Mouse (Mus musculus): ENCODE data around the gene Add2. TPM values are rescaled to one million over a fixed set of nuclear protein-coding genes. Genes with fewer than 3 reads are reported as not detected.
A peak's percentile ranks its signal among the peaks of the same experiment; 100 is the strongest.

Add2 gene
- polyA plus RNA-seq, 1 experiment: 0.46 TPM

DNA sequence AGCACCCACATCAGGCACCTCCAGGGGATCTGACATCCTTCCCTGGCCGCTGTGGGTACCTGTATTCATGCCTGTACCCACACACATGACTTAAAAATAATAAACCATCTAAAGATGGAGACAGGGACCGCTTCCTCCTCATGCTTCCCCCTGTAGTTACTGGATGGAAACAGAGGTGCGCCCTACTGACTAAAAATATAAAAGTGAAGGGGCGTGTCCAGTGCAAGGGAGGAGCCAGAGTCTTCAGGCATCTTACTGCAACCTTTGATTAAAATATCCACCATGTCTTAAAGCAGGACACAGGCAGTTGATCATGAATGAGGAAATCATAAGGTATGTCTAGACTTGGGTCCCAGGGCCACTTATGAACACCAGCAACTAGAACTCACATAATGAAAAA, 97.3 kb downstream of the Add2 start:
- Histone ChIP-seq H3K9me3 (no peaks in the 10 kb centered on the region), H3K4me3 (replicated peaks) (no peak overlapping the region), H3K4me1 (peaks cover 31% of the 10 kb centered on the region), H3K36me3 (replicated peaks; ENCODE audit: low read length) (no peaks in the 10 kb centered on the region), H3K27me3 (replicated peaks) (peaks cover 58% of the 10 kb centered on the region)
- no peak for TF ChIP-seq GATA1 (IDR thresholded peaks at IDR 0.05; ENCODE audit: borderline replicate concordance, low read length)
- no peak for TF ChIP-seq FLI1 (IDR thresholded peaks at IDR 0.05; ENCODE audit: low read length)

DNA sequence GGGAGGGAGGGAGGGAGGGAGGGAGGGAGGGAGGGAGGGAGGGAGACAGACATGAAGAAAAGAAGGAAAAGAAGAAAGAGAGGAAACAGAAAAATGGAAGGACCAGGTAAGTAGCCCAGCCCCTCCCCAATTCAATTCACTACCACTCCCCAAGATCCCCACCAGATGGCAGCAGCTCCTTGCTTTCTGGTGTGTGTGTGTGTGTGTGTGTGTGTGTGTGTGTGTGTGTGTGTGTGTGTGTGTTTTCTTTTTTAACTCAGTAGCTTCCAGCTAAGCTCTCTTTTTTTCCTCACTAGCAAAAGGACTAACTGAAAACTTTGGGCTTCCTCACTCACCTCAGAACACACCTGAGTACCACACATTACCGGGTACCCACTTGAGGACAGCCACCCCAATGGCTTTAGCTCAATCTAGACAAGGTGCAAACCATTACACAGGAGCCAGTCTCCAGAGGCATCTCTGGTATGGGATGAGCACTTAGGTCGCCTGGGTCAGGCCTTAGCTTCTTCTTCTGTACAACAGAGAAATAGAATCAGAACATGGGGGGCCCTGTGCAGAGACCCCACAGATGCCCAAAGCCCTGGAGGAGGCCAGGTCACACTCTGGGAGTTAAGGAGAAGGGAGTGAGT, 98.6 kb downstream of the Add2 start:
- H3K27me3 ChIP-seq (replicated peaks): peaks cover 47% of the 10 kb centered on the region
- TF ChIP-seq GATA1 (IDR thresholded peaks at IDR 0.05; ENCODE audit: borderline replicate concordance, low read length) (no peak), FLI1 (IDR thresholded peaks at IDR 0.05; ENCODE audit: low read length) (no peak)
- H3K4me1 ChIP-seq: peaks cover 36% of the 10 kb centered on the region
- no peaks in the 10 kb centered on the region for H3K36me3 ChIP-seq (replicated peaks; ENCODE audit: low read length)
- H3K9me3 ChIP-seq: no peaks in the 10 kb centered on the region
- no peak overlapping the region for H3K4me3 ChIP-seq (replicated peaks)

DNA sequence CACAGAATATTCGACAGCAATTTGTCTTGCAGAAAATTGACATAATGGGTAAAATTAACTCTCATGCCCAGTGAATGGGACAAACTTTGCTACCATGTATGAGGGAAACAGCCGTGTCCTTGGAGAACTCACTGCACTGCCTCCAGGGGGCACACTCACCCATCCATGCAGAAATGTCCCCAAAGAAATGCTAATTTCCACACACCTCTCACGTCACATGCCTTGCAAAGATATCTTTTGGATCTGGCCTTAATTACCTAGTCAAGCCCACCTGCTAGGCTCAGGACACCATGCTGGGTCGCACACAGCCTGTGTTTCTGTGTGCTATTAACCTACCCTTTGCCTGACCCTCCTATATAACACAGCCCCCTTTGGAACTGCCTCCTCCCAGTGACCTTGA, 100.0 kb downstream of the Add2 start:
- TF ChIP-seq FLI1 (IDR thresholded peaks at IDR 0.05; ENCODE audit: low read length): no peak
- TF ChIP-seq GATA1 (IDR thresholded peaks at IDR 0.05; ENCODE audit: borderline replicate concordance, low read length): no peak
- Histone ChIP-seq H3K36me3 (replicated peaks; ENCODE audit: low read length) (no peaks in the 10 kb centered on the region), H3K4me3 (replicated peaks) (no peak overlapping the region), H3K9me3 (no peaks in the 10 kb centered on the region), H3K27me3 (replicated peaks) (peaks cover 33% of the 10 kb centered on the region), H3K4me1 (peaks cover 41% of the 10 kb centered on the region)

DNA sequence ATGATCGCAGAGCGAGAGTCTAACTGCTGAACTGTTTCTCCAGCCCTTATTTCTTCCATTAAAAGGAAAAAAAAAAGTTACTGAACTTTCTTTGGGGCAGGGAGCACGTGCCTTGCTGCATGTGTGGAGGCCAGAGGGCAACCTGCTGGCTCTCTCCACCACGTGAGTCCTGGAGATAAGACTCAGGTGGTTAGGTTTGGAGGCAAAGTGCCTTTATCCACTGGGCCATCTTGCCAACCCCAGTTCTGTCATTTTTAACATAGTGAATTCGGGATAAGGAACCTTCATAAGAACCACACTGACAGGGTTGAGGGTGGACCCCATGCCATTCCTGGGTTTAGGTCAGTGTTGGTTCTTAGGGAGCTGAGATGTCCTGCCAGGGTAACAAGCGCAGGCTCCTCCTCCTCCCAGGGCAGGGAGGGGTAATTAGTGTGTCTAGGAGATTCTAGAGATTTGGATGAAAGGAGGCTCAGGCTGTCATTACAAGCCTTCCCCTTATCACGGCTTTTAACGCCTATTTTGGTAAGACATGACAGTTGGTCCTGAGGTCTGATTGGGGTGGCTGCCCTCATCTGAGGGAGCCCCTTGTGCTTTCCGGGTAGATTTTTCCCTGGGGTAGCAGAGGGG, 101.5 kb downstream of the Add2 start:
- Histone ChIP-seq H3K4me1 (peaks cover 47% of the 10 kb centered on the region), H3K9me3 (peaks cover 6% of the 10 kb centered on the region; the same call in 1 of the 2 replicates), H3K4me3 (replicated peaks) (no peak overlapping the region), H3K27me3 (replicated peaks) (peaks cover 21% of the 10 kb centered on the region), H3K36me3 (replicated peaks; ENCODE audit: low read length) (no peaks in the 10 kb centered on the region)
- TF ChIP-seq GATA1 (IDR thresholded peaks at IDR 0.05; ENCODE audit: borderline replicate concordance, low read length): no peak
- TF ChIP-seq FLI1 (IDR thresholded peaks at IDR 0.05; ENCODE audit: low read length): no peak

DNA sequence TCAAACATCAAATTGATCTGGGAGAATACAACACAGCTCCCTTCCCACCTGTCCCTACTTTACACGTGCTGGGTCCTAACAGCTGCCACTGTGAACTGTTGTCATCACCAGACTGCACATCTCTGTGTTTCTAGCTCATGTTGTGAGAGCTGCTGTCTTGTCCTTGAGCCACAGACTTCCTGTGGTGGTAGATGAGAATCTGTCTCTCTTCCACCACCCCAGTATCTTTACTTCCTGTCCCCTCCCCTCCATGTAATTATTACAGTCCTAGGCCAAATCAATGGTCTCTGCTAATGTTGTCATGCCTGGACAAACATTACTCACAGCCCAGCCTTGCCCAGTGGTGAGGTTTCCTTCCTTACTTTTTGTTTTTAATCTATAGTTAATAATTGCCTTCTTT, 105.4 kb downstream of the Add2 start:
- H3K36me3 ChIP-seq (replicated peaks; ENCODE audit: low read length): no peaks in the 10 kb centered on the region
- H3K27me3 ChIP-seq (replicated peaks): peaks cover 11% of the 10 kb centered on the region
- H3K4me1 ChIP-seq: peaks cover 39% of the 10 kb centered on the region
- H3K9me3 ChIP-seq: peaks cover 16% of the 10 kb centered on the region
- H3K4me3 ChIP-seq (replicated peaks): peak overlapping the region; percentile 67
- TF ChIP-seq FLI1 (IDR thresholded peaks at IDR 0.05; ENCODE audit: low read length) (no peak), GATA1 (IDR thresholded peaks at IDR 0.05; ENCODE audit: borderline replicate concordance, low read length) (no peak)

DNA sequence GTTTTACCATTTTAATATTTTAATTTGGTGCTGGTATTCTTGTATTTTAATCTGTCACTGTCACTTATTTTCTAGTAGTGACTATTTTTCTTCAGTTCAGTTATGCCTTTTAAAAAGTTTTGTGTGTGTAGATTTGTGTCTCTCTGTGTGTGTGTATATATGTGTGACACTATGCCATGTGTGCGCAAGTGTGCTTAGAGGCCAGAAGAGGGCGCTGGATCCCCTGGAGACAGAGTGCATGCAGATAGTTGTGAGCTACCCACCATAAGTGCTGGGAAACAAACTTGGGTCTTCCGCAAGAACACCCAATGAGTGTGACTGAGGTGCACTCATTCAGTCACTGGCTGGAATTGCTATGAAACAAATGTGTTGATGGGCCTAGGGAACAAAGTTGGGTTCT, 107.7 kb downstream of the Add2 start:
- Histone ChIP-seq H3K4me3 (replicated peaks) (no peak overlapping the region), H3K36me3 (replicated peaks; ENCODE audit: low read length) (no peaks in the 10 kb centered on the region), H3K9me3 (peaks cover 16% of the 10 kb centered on the region), H3K27me3 (replicated peaks) (no peaks in the 10 kb centered on the region), H3K4me1 (peaks cover 23% of the 10 kb centered on the region)
- TF ChIP-seq FLI1 (IDR thresholded peaks at IDR 0.05; ENCODE audit: low read length): no peak
- TF ChIP-seq GATA1 (IDR thresholded peaks at IDR 0.05; ENCODE audit: borderline replicate concordance, low read length): no peak

DNA sequence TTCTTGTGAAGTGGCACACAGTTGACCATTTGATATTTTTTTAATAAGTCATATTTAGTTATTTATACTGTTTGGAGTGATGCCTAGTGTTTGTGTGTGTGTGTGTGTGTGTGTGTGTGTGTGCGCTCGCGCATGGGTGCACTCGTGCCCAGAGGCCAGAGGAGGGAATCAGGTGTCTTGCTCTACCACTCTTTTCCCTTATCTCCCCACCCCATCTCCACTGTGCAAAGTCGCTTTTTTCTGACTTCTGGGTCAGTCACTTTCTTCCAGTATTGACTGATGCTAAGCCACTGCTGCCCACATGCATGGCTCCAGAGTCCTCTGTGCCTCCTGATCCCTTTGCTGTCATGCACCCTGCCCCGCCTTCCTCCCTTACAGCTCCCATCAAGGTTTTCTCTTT, 112.8 kb downstream of the Add2 start:
- Histone ChIP-seq H3K36me3 (replicated peaks; ENCODE audit: low read length) (no peaks in the 10 kb centered on the region), H3K4me1 (peaks cover 6% of the 10 kb centered on the region), H3K9me3 (peaks cover 16% of the 10 kb centered on the region), H3K27me3 (replicated peaks) (peaks cover 8% of the 10 kb centered on the region), H3K4me3 (replicated peaks) (no peak overlapping the region)
- TF ChIP-seq GATA1 (IDR thresholded peaks at IDR 0.05; ENCODE audit: borderline replicate concordance, low read length) (no peak), FLI1 (IDR thresholded peaks at IDR 0.05; ENCODE audit: low read length) (no peak)

DNA sequence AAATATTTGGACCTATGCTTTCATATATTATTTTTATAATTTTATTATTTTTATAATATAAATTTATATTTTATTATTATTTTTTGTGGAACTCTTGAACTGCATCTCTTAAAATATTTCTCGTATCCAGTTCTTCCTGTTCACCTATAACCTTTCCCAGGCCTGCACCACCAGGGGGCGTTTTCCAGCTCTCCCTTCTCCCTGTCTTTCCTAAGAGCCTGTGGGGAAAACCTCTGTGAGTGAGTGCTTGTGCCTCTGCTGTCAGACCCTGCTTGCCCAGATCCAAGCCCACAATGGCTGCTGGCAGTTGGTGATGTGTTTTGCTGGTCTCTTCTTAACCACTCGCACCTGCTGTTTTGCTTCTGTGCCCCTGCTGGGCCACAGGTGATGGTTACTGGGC, 113.3 kb downstream of the Add2 start:
- TF ChIP-seq GATA1 (IDR thresholded peaks at IDR 0.05; ENCODE audit: borderline replicate concordance, low read length) (no peak), FLI1 (IDR thresholded peaks at IDR 0.05; ENCODE audit: low read length) (no peak)
- Histone ChIP-seq H3K36me3 (replicated peaks; ENCODE audit: low read length) (no peaks in the 10 kb centered on the region), H3K4me1 (peaks cover 6% of the 10 kb centered on the region), H3K9me3 (peaks cover 20% of the 10 kb centered on the region), H3K27me3 (replicated peaks) (peaks cover 8% of the 10 kb centered on the region), H3K4me3 (replicated peaks) (no peak overlapping the region)

DNA sequence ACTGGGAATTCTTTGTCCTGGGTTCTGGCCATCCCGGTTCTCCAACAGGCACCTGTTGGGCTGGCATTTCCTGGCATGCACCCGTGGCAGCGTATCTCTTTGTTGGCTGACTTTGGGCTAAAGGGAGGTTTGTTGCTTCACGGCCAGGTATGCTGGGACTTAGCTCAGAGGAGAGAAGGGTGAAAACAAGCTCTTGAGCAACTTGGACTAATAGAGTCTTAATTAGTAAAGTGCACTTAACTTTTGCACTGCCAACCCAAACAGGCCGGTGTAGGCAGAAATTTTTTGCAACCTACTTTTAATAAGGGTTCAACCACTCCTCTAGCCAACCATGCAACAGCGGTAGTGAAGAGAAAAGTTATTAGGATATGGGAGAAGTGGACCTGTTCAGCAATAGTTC, 116.5 kb downstream of the Add2 start:
- TF ChIP-seq GATA1 (IDR thresholded peaks at IDR 0.05; ENCODE audit: borderline replicate concordance, low read length): no peak
- TF ChIP-seq FLI1 (IDR thresholded peaks at IDR 0.05; ENCODE audit: low read length): no peak
- Histone ChIP-seq H3K4me3 (replicated peaks) (no peak overlapping the region), H3K4me1 (peaks cover 6% of the 10 kb centered on the region), H3K9me3 (peaks cover 32% of the 10 kb centered on the region), H3K36me3 (replicated peaks; ENCODE audit: low read length) (no peaks in the 10 kb centered on the region), H3K27me3 (replicated peaks) (peaks cover 15% of the 10 kb centered on the region)

DNA sequence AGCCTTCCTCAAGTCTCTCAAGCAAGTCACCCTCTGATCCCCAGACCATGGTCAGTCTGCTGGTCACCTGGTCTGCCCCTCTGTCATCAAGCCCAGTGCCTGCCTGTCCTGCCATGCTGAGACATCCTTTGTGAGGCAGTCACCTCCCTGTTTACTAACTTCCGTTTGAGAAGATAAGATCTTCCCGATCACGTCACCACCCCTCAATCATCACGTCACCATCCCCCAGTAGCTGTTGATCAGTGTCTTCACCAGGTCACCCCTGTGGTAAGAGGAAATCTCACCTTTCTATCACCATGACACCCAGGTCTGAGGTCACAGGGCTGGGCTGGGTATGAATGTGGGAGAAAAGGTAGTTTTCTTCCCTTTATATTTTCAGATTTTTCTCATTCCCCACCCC, 120.0 kb downstream of the Add2 start:
- peaks cover 44% of the 10 kb centered on the region for H3K9me3 ChIP-seq
- peaks cover 22% of the 10 kb centered on the region for H3K27me3 ChIP-seq (replicated peaks)
- TF ChIP-seq GATA1 (IDR thresholded peaks at IDR 0.05; ENCODE audit: borderline replicate concordance, low read length) (no peak), FLI1 (IDR thresholded peaks at IDR 0.05; ENCODE audit: low read length) (no peak)
- H3K4me1 ChIP-seq: no peaks in the 10 kb centered on the region
- H3K4me3 ChIP-seq (replicated peaks): no peak overlapping the region
- no peaks in the 10 kb centered on the region for H3K36me3 ChIP-seq (replicated peaks; ENCODE audit: low read length)
